Mouse (Mus musculus) neutrophil, adult 83 days (primary cell): ENCODE data around the gene Cyp2c39. TPM values are rescaled to one million over a fixed set of nuclear protein-coding genes. Genes with fewer than 3 reads are reported as not detected.

Experiments
- total RNA-seq, 2 experiments: library from RNA; stranded (reverse); gene quantifications; one replicate each; pipeline ENCODE4 v1.2.4; 2023

Gene Cyp2c39
- total RNA-seq, result not detected

GRCm38 (mm10) chr19:39510534-39510933 is at the start of gene Cyp2c39:
Gene Cyp2c39 (plus strand): TSS chr19:39510862.

GRCm38 (mm10) chr19:39462941-39463340 is 47.7 kb upstream of the Cyp2c39 start, which contains the start of gene Cyp2c38:
Gene Cyp2c38 (minus strand): TSS chr19:39463075.

Other genes with a start within 250 kb of the Cyp2c39 start
- not detected for gene Cyp2c29, start 241.5 kb upstream of the Cyp2c39 start, total RNA-seq
- not detected for gene Cyp2c38, start 47.8 kb upstream of the Cyp2c39 start, total RNA-seq
- gene Cyp2c67, start 138.2 kb downstream of the Cyp2c39 start, total RNA-seq, result not detected
- not detected for gene Cyp2c68, start 230.2 kb downstream of the Cyp2c39 start, total RNA-seq